Mouse (Mus musculus) liver, postnatal 0 days (tissue): ENCODE measurements around the gene Pole3.

Experiments used
- CTCF ChIP-seq: sonication (generic); IDR thresholded peaks from 2 replicates; pipeline ENCODE4 v1.5.1; 2016; ENCODE audit warnings: antibody characterized with exemption, low read depth
- EP300 ChIP-seq: IDR thresholded peaks from 2 replicates; pipeline ENCODE4 v1.6.1; 2016; ENCODE audit warnings: antibody characterized with exemption, low read depth, mild to moderate bottlenecking

- TF ChIP-seq EP300 (no peak), CTCF (no peak)
Observed at GRCm38 (mm10) chr4:62508839-62509238, 16.0 kb downstream of the Pole3 start.
